Mouse (Mus musculus) liver, embryonic 12.5 days (tissue): Measurements from ENCODE around the gene Mrtfa. TPM values are rescaled to one million over a fixed set of nuclear protein-coding genes. Genes with fewer than 3 reads are reported as not detected.

ENCODE experiments used
- ATAC-seq: fragments of 200-750 bp; cut with Nextera tagmentation; 2 replicates; pipeline ENCODE4 v1.8.0; 2017; ENCODE audit warnings: moderate number of reproducible peaks, mild to moderate bottlenecking, moderate library complexity
- H3K27ac ChIP-seq: fragments of 300-500 bp; sonication (generic); 2 replicates; pipeline ENCODE4 v1.5.1; 2016; ENCODE audit warnings: mild to moderate bottlenecking
- H3K27me3 ChIP-seq: fragments of 300-500 bp; sonication (generic); replicated peaks from 2 replicates; pipeline ENCODE4 v1.6.1; 2016; ENCODE audit warnings: mild to moderate bottlenecking, moderate library complexity
- H3K36me3 ChIP-seq: fragments of 300-500 bp; sonication (generic); 2 replicates; pipeline ENCODE4 v1.6.1; 2016; ENCODE audit warnings: mild to moderate bottlenecking, moderate library complexity
- H3K4me1 ChIP-seq: fragments of 300-500 bp; sonication (generic); 2 replicates; pipeline ENCODE4 v1.6.1; 2016
- H3K4me2 ChIP-seq: fragments of 300-500 bp; sonication (generic); 2 replicates; pipeline ENCODE4 v1.6.1; 2016; ENCODE audit warnings: mild to moderate bottlenecking, moderate library complexity
- H3K4me3 ChIP-seq: fragments of 300-500 bp; sonication (generic); 2 replicates; pipeline ENCODE4 v1.5.1; 2016; ENCODE audit warnings: mild to moderate bottlenecking, moderate library complexity
- H3K9ac ChIP-seq: fragments of 300-500 bp; sonication (generic); 2 replicates; pipeline ENCODE4 v1.6.1; 2016; ENCODE audit warnings: mild to moderate bottlenecking, moderate library complexity
- H3K9me3 ChIP-seq: fragments of 300-500 bp; sonication (generic); replicated peaks from 2 replicates; pipeline ENCODE4 v1.6.1; 2016; ENCODE audit warnings: mild to moderate bottlenecking, moderate library complexity
- WGBS: fragments of 180-500 bp; shearing (Covaris S2); methylation state at CpG from one replicate; pipeline ENCODE4 v1.1.7; 2016; ENCODE audit not compliant: insufficient replicate concordance; 5-methylcytosine and 5-hydroxymethylcytosine counted together
- polyA plus RNA-seq: library from polyadenylated mRNA; unstranded; fragments of >200 nt; fragmentation: Nextera tagmentation; extraction: Ambion mirVana; gene quantifications from 2 replicates; pipeline ENCODE4 v1.2.1, GENCODE M21; 2016

Gene Mrtfa
- polyA plus RNA-seq, 1 experiment from 2014 or later = 8.7 TPM

DNA sequence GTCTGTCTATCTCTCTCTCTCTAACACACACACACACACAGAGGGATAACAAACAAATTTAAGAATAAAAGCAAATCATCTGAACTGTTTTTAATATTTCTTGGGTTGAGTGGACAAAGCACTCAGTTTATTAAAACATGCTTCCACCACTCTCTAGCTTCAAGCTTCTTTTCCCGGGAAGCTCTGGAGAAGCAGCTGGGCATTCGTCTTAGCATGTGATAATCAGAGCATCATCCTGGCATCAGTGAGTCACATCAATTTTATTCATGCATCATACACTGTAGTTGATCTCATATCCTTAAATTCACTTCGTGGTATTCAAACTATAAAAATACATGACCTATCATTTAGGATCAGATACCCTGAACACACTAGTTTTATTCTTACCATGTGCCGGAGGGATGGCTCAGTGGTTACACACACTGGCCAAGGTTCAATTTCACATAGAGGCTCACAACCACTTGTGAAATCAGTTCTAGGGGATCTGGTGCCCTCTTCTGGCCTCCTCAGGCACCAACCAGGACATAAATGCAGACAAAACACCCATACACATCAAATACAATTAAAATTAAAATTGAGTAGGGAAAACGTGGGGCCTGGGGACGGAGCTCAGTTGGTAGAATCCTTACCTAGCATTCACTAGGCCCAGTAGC is 141.0 kb downstream of the Mrtfa start:
- Histone ChIP-seq H3K27ac (no peak overlapping the region), H3K4me3 (no peak overlapping the region), H3K4me2 (no peak overlapping the region), H3K9ac (no peak overlapping the region), H3K27me3 (peaks cover 18% of the 10 kb centered on the region), H3K4me1 (peaks cover 67% of the 10 kb centered on the region), H3K9me3 (no peaks in the 10 kb centered on the region), H3K36me3 (no peaks in the 10 kb centered on the region; the same call in 1 of the 2 replicates)
- no peak for ATAC-seq
- WGBS = 54% methylated on average over 6 of the region's 6 CpGs

GRCm38 (mm10) chr15:81047497-81047896 is 143.1 kb downstream of the Mrtfa start:
- Histone ChIP-seq H3K27me3 (peaks cover 22% of the 10 kb centered on the region), H3K27ac (no peak overlapping the region), H3K9ac (no peak overlapping the region), H3K4me2 (0 out of 2 replicates have a peak overlapping the region, but pooled peaks have one; percentile 7), H3K36me3 (peaks cover 3% of the 10 kb centered on the region; the same call in 1 of the 2 replicates), H3K4me3 (no peak overlapping the region), H3K4me1 (peaks cover 80% of the 10 kb centered on the region), H3K9me3 (no peaks in the 10 kb centered on the region)
- ATAC-seq = peak; percentile 86
- 6% methylated on average over 10 of the region's 10 CpGs for WGBS

DNA sequence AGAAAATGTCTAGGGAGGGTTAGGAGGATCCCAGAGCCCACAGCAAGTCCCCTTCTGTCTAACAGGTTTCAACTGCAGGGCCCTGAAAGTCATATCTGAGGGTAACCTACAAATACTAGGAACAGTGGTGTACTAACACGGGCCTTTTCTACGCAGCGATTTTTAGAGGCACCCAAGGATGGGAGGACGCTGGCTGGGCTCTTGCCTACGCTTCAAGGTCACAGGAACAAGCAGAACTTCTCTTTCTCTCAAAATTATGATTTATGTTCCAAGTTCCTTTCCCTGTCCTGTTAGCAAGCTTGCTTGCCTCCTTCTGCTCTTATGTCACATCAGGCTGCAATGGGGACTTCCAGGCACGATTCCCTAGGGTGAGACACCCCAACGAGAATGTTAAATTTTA is 144.5 kb downstream of the Mrtfa start:
- no peak overlapping the region for H3K4me3 ChIP-seq
- no peaks in the 10 kb centered on the region for H3K9me3 ChIP-seq
- ATAC-seq = no peak
- peaks cover 22% of the 10 kb centered on the region for H3K27me3 ChIP-seq
- peak overlapping the region; percentile 25; the same call in 1 of the 2 replicates for H3K4me2 ChIP-seq
- H3K27ac ChIP-seq = peak overlapping the region; percentile 47; the same call in 1 of the 2 replicates
- no peak overlapping the region for H3K9ac ChIP-seq
- 46% methylated on average over 7 of the region's 7 CpGs for WGBS
- peaks cover 90% of the 10 kb centered on the region for H3K4me1 ChIP-seq
- peaks cover 3% of the 10 kb centered on the region; the same call in 1 of the 2 replicates for H3K36me3 ChIP-seq

- peak overlapping the region; percentile 44 for H3K4me2 ChIP-seq
- H3K9me3 ChIP-seq = no peaks in the 10 kb centered on the region
- H3K4me3 ChIP-seq = peak overlapping the region; percentile 38
- H3K36me3 ChIP-seq = peaks cover 3% of the 10 kb centered on the region; the same call in 1 of the 2 replicates
- peak overlapping the region; percentile 64; the same call in 1 of the 2 replicates for H3K27ac ChIP-seq
- H3K27me3 ChIP-seq = peaks cover 22% of the 10 kb centered on the region
- H3K9ac ChIP-seq = 0 out of 2 replicates have a peak overlapping the region, but pooled peaks have one; percentile 31
- H3K4me1 ChIP-seq = peaks cover 83% of the 10 kb centered on the region
- 16% methylated on average over 4 of the region's 4 CpGs for WGBS
- ATAC-seq = no peak
These were observed 145.2 kb downstream of the Mrtfa start for GRCm38 (mm10) chr15:81045336-81045735.

GRCm38 (mm10) chr15:81044446-81044845 is 146.1 kb downstream of the Mrtfa start:
- Histone ChIP-seq H3K27ac (peak overlapping the region; percentile 64; the same call in 1 of the 2 replicates), H3K9me3 (no peaks in the 10 kb centered on the region), H3K4me1 (peaks cover 78% of the 10 kb centered on the region), H3K4me2 (peak overlapping the region; percentile 44), H3K36me3 (peaks cover 3% of the 10 kb centered on the region; the same call in 1 of the 2 replicates), H3K9ac (peak overlapping the region; percentile 31; the same call in 1 of the 2 replicates), H3K4me3 (peak overlapping the region; percentile 38), H3K27me3 (peaks cover 22% of the 10 kb centered on the region)
- no peak for ATAC-seq
- WGBS = 48% methylated on average over 9 of the region's 9 CpGs

DNA sequence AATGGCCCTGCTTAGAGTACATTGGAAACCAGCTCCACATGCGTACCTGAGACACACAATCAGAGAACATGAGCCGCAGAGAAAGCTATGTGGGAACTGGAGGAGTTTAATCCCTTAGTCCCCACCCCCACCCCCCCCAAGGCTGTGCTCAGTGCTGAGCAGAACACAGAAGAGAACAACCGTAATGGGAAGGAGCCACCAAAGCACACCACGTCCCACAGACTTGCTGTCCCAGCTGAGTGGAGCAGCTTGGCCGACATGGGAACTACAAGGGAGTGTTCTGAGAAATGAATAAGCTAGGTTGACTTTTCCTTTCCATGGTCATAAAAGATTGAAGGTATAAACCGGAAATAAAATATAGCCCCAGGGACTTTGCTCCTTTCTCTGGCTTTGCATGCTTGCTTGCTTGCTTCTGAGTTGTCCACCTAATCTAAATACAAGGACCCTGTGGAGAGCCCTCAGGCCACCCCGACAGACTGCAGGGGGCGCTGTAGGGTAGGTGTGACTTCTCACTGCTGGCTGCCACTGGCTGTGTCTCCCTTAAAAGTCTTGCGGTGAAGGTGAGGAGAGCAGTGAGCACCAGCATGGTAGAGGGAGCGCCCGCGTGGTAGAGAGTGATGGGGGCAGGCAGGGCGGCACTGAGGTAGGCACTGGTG is 148.2 kb downstream of the Mrtfa start:
- peaks cover 18% of the 10 kb centered on the region for H3K27me3 ChIP-seq
- H3K9ac ChIP-seq = no peak overlapping the region
- no peak overlapping the region for H3K27ac ChIP-seq
- H3K4me2 ChIP-seq = peak overlapping the region; percentile 19; the same call in 1 of the 2 replicates
- H3K9me3 ChIP-seq = no peaks in the 10 kb centered on the region
- H3K36me3 ChIP-seq = peaks cover 3% of the 10 kb centered on the region; the same call in 1 of the 2 replicates
- no peak for ATAC-seq
- H3K4me3 ChIP-seq = no peak overlapping the region
- peaks cover 59% of the 10 kb centered on the region for H3K4me1 ChIP-seq
- 56% methylated on average over 13 of the region's 13 CpGs for whole genome bisulfite sequencing

DNA sequence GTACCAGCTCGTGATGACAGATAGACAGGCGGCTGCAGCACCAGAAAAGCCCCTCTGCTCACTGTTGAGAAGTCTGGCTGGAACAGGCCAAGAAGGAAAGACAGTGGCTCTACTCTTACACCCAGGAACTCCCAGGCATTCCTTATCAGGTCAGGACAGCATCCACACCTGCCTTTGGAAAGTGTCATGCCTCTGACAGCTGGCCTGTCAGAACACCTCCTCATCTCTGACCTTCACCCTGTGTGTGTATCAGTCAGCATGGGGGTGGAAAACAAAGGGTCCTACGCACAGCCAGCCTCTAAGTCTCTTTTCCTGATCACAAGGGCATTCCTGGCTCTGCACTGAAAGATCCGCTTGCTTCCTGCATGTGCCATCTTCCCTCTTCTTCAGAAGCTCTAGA is 148.8 kb downstream of the Mrtfa start:
- peaks cover 3% of the 10 kb centered on the region; the same call in 1 of the 2 replicates for H3K36me3 ChIP-seq

GRCm38 (mm10) chr15:81038419-81038818 is 152.1 kb downstream of the Mrtfa start:
- H3K9me3 ChIP-seq = no peaks in the 10 kb centered on the region
- no peak overlapping the region for H3K4me2 ChIP-seq
- H3K27me3 ChIP-seq = no peaks in the 10 kb centered on the region; the same call in 1 of the 2 replicates
- H3K27ac ChIP-seq = no peak overlapping the region
- peaks cover 56% of the 10 kb centered on the region for H3K4me1 ChIP-seq
- no peaks in the 10 kb centered on the region for H3K36me3 ChIP-seq
- no peak overlapping the region for H3K4me3 ChIP-seq
- H3K9ac ChIP-seq = no peak overlapping the region
- 78% methylated on average over 5 of the region's 5 CpGs for WGBS
- ATAC-seq = no peak

More for the DNA sequence above, 148.8 kb downstream of the Mrtfa start:
- Histone ChIP-seq H3K4me1 (peaks cover 52% of the 10 kb centered on the region), H3K9ac (no peak overlapping the region), H3K27ac (no peak overlapping the region), H3K4me3 (no peak overlapping the region), H3K27me3 (peaks cover 18% of the 10 kb centered on the region), H3K9me3 (no peaks in the 10 kb centered on the region), H3K4me2 (no peak overlapping the region)
- WGBS = 51% methylated on average over 4 of the region's 4 CpGs
- ATAC-seq = no peak

DNA sequence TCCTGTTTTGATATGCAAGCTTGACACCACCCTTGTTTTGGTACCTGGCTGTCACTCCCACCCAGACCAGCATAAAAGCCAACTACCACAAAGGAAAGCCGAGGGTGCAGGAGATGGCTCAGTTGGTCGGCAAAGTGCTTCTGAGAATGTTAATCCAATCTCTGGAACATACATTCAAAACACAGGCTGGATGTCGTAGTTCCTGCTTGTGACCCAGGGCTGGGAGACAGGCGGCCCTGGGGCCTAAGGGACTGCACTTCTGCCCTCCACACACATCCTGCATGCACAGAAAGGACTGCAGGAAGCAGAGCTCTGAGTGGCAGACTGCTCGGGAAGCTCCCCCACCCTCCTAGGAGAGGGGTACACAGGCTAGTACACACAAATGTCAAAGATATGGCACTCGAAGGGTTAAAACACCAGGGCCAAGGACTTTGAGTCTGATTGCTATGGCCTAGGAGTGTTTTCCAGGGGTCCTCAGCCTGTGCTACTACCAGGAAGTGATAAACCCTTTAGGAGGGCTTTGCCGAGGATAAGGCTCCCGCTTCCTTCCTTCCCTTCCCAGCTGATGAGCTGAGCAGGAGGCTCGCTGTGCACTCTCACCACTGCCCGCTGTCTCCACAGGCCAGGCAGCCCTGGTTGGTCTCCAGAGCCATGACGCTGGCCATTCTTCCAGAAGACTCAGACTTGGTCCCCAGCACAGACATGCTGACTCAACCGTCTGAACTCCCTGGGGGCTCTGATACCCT is 155.0 kb downstream of the Mrtfa start:
- H3K9ac ChIP-seq = no peak overlapping the region
- peak; percentile 57 for ATAC-seq
- WGBS = 40% methylated on average over 12 of the region's 12 CpGs
- 0 out of 2 replicates have a peak overlapping the region, but pooled peaks have one; percentile 1 for H3K4me2 ChIP-seq
- H3K4me3 ChIP-seq = no peak overlapping the region
- 0 out of 2 replicates have a peak overlapping the region, but pooled peaks have one; percentile 31 for H3K27ac ChIP-seq
- H3K9me3 ChIP-seq = no peaks in the 10 kb centered on the region
- H3K27me3 ChIP-seq = no peaks in the 10 kb centered on the region
- H3K4me1 ChIP-seq = peaks cover 46% of the 10 kb centered on the region
- no peaks in the 10 kb centered on the region for H3K36me3 ChIP-seq

GRCm38 (mm10) chr15:81034119-81034518 is 156.4 kb downstream of the Mrtfa start:
- no peaks in the 10 kb centered on the region for H3K27me3 ChIP-seq
- WGBS = 69% methylated on average over 6 of the region's 6 CpGs

GRCm38 (mm10) chr15:81032941-81033629 is 157.5 kb downstream of the Mrtfa start:
- no peak for ATAC-seq

More at GRCm38 (mm10) chr15:81034119-81034518, 156.4 kb downstream of the Mrtfa start:
- Histone ChIP-seq H3K36me3 (no peaks in the 10 kb centered on the region), H3K27ac (no peak overlapping the region), H3K9me3 (no peaks in the 10 kb centered on the region), H3K9ac (no peak overlapping the region), H3K4me1 (peaks cover 44% of the 10 kb centered on the region), H3K4me3 (no peak overlapping the region), H3K4me2 (no peak overlapping the region)
- no peak for ATAC-seq

More at GRCm38 (mm10) chr15:81032941-81033629, 157.5 kb downstream of the Mrtfa start:
- no peak overlapping the region for H3K9ac ChIP-seq
- H3K4me2 ChIP-seq = no peak overlapping the region
- 19% methylated on average over 9 of the region's 9 CpGs for WGBS
- H3K9me3 ChIP-seq = no peaks in the 10 kb centered on the region
- no peaks in the 10 kb centered on the region for H3K36me3 ChIP-seq
- H3K27ac ChIP-seq = no peak overlapping the region
- peaks cover 50% of the 10 kb centered on the region for H3K4me1 ChIP-seq
- H3K4me3 ChIP-seq = no peak overlapping the region
- no peaks in the 10 kb centered on the region for H3K27me3 ChIP-seq
